Mouse (Mus musculus): Measurements from ENCODE around the gene Cuedc1. TPM values are rescaled to one million over a fixed set of nuclear protein-coding genes. Genes with fewer than 3 reads are reported as not detected.

Gene Cuedc1
- polyA plus RNA-seq, 1 experiment, result 42.0 TPM

GRCm38 (mm10) chr11:88103214-88103941, 5.5 kb downstream of the Cuedc1 start:
- no peaks in the 10 kb centered on the region for H3K4me1 ChIP-seq (ENCODE audit: control insufficient read depth, insufficient read depth, low read length)
- TF ChIP-seq POLR2A (IDR thresholded peaks at IDR 0.05; ENCODE audit: borderline replicate concordance, insufficient read depth, low read length) (no peak), CTCF (IDR thresholded peaks at IDR 0.05; ENCODE audit: borderline replicate concordance, insufficient read depth, low read depth, low read length) (no peak)
- H3K27ac ChIP-seq (ENCODE audit: insufficient read depth, low read length), result no peak overlapping the region
- WGBS, result 93% methylated on average over 19 of the region's 19 CpGs
- H3K4me3 ChIP-seq (replicated peaks; ENCODE audit: insufficient read depth, low read depth, low read length), result no peak overlapping the region
- DNase-seq, result no peak
- no peaks in the 10 kb centered on the region for H3K27me3 ChIP-seq (ENCODE audit: control insufficient read depth, insufficient read depth, low read length)

DNA sequence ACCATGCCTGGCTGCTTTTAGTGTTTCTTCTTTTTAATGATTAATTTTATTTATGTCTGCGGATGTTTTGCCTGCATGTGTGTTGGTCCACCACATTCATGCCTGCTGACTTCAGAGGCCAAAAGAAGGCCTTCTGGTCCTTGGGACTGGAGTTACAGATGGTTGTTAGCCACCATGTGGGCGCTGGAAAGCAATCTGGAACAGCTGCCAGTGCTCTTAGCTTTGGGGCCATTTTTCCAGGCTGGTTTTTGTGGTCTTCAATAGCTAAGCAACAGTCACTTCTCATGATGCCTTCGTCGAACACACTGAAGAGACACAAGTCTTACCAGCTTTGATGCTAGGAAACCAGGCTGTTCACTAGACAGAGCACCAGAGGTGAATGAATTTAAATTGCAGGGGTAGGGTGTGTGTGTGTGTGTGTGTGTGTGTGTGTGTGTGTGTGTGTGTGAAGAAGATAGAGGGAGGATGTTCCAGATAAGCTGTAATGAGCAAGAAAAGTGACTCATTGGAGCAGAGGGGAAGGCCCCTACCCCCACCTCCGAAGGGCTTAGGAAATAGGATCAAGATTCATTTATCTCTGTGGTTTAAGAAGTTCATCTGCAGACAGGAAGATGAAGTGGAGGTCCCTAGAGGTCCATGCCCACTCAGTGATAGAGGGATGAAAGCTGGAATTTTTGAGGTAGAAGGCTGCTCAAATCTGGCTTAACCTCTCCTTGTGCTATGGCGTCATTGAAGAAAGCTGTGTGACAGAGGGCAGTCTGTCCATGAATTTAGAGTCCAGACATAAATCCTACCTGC, 7.8 kb downstream of the Cuedc1 start:
- no peak overlapping the region for H3K4me3 ChIP-seq (replicated peaks; ENCODE audit: insufficient read depth, low read depth, low read length)
- 81% methylated on average over 6 of the region's 6 CpGs for WGBS

GRCm38 (mm10) chr11:88106292-88106554, 8.4 kb downstream of the Cuedc1 start:
- H3K27ac ChIP-seq (ENCODE audit: insufficient read depth, low read length), result no peak overlapping the region
- no peak overlapping the region for H3K4me3 ChIP-seq (replicated peaks; ENCODE audit: insufficient read depth, low read depth, low read length)
- H3K27me3 ChIP-seq (ENCODE audit: control insufficient read depth, insufficient read depth, low read length), result no peaks in the 10 kb centered on the region
- DNase-seq, result no peak
- no peak for TF ChIP-seq CTCF (IDR thresholded peaks at IDR 0.05; ENCODE audit: borderline replicate concordance, insufficient read depth, low read depth, low read length)
- no peak for TF ChIP-seq POLR2A (IDR thresholded peaks at IDR 0.05; ENCODE audit: borderline replicate concordance, insufficient read depth, low read length)
- 83% methylated on average over 8 of the region's 8 CpGs for WGBS
- H3K4me1 ChIP-seq (ENCODE audit: control insufficient read depth, insufficient read depth, low read length), result no peaks in the 10 kb centered on the region

More for the DNA sequence above, 7.8 kb downstream of the Cuedc1 start:
- H3K27me3 ChIP-seq (ENCODE audit: control insufficient read depth, insufficient read depth, low read length), result no peaks in the 10 kb centered on the region
- H3K27ac ChIP-seq (ENCODE audit: insufficient read depth, low read length), result no peak overlapping the region
- DNase-seq, result no peak
- no peak for TF ChIP-seq CTCF (IDR thresholded peaks at IDR 0.05; ENCODE audit: borderline replicate concordance, insufficient read depth, low read depth, low read length)
- no peak for TF ChIP-seq POLR2A (IDR thresholded peaks at IDR 0.05; ENCODE audit: borderline replicate concordance, insufficient read depth, low read length)
- no peaks in the 10 kb centered on the region for H3K4me1 ChIP-seq (ENCODE audit: control insufficient read depth, insufficient read depth, low read length)

DNA sequence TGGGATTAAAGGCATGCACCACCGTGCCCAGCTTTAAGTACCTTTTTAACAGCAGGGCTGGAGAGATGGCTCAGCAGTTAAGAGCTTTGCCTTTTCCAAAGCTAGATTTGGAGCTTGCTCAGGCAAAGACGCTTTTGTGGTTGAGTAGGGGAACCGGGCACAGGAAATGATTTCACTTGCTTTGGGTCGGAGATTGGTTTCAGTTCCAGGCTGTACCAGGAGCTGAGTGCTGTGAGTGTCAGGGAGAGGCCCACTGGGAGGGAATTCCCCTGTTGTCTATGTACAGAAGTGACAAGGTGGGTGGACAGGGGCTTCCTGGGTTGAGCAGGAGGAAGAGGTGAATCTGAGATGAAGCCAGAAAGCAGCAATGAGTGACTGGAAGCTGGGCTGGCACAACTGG, 9.5 kb downstream of the Cuedc1 start:
- TF ChIP-seq POLR2A (IDR thresholded peaks at IDR 0.05; ENCODE audit: borderline replicate concordance, insufficient read depth, low read length), result no peak
- TF ChIP-seq CTCF (IDR thresholded peaks at IDR 0.05; ENCODE audit: borderline replicate concordance, insufficient read depth, low read depth, low read length), result no peak
- no peak for DNase-seq
- H3K4me1 ChIP-seq (ENCODE audit: control insufficient read depth, insufficient read depth, low read length), result no peaks in the 10 kb centered on the region
- WGBS, result 82% methylated on average over 4 of the region's 4 CpGs
- no peak overlapping the region for H3K4me3 ChIP-seq (replicated peaks; ENCODE audit: insufficient read depth, low read depth, low read length)
- no peaks in the 10 kb centered on the region for H3K27me3 ChIP-seq (ENCODE audit: control insufficient read depth, insufficient read depth, low read length)
- H3K27ac ChIP-seq (ENCODE audit: insufficient read depth, low read length), result peak overlapping the region; percentile 25; the same call in 1 of the 2 replicates

DNA sequence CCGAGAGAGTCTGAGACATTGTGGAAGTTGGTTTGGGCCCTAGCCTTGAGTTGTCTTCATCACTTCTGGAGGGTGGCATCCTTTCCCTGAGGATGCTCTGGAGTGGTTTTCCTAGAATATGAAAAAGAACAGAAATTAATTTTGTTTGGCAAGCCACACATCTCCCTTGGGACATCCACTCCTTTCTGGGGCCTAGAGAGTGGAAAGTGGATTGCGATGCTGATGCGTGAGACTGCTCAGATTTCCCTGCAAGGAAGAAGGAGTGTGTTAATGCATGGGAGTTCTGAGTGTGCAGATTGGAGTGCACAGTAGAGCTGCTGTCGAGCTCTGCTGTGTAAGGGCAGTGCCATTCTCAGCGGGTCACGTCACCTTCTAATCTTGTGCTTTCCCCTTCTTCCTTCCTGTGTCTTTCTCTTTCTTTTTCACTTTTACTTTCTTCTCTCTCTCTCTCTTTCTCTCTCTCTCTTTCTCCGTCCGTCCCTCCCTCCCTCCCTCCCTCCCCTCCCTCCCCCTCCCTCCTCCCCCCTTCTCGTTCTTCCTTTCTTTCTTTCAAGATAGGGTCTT, 12.3 kb downstream of the Cuedc1 start:
- Histone ChIP-seq H3K27ac (ENCODE audit: insufficient read depth, low read length) (no peak overlapping the region), H3K4me3 (replicated peaks; ENCODE audit: insufficient read depth, low read depth, low read length) (no peak overlapping the region), H3K27me3 (ENCODE audit: control insufficient read depth, insufficient read depth, low read length) (no peaks in the 10 kb centered on the region), H3K4me1 (ENCODE audit: control insufficient read depth, insufficient read depth, low read length) (peaks cover 9% of the 10 kb centered on the region)
- TF ChIP-seq POLR2A (IDR thresholded peaks at IDR 0.05; ENCODE audit: borderline replicate concordance, insufficient read depth, low read length), result no peak
- TF ChIP-seq CTCF (IDR thresholded peaks at IDR 0.05; ENCODE audit: borderline replicate concordance, insufficient read depth, low read depth, low read length), result no peak
- no peak for DNase-seq
- 73% methylated on average over 9 of the region's 9 CpGs for WGBS

DNA sequence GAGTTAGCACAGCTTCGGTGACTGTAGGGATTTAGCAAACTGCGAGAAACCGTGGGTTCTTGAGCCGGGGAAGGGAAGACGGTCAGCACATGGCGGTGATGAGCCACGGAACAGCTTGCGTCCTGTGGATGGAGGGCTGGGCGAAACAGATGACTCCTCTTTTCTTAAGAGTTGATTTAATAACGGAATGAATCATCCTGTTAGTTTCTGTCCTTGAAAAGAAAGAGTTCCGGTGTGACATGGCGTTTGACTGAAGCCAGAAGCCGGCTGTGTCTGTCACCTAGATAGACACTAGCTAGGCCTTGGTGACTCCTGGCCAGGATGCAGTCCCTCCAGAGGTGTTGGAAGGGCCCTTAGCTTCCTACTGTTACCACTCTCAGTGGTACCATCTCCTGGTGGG, 14.2 kb downstream of the Cuedc1 start:
- Histone ChIP-seq H3K4me1 (ENCODE audit: control insufficient read depth, insufficient read depth, low read length) (peaks cover 13% of the 10 kb centered on the region), H3K27ac (ENCODE audit: insufficient read depth, low read length) (no peak overlapping the region), H3K4me3 (replicated peaks; ENCODE audit: insufficient read depth, low read depth, low read length) (no peak overlapping the region), H3K27me3 (ENCODE audit: control insufficient read depth, insufficient read depth, low read length) (no peaks in the 10 kb centered on the region)
- TF ChIP-seq POLR2A (IDR thresholded peaks at IDR 0.05; ENCODE audit: borderline replicate concordance, insufficient read depth, low read length) (no peak), CTCF (IDR thresholded peaks at IDR 0.05; ENCODE audit: borderline replicate concordance, insufficient read depth, low read depth, low read length) (no peak)
- WGBS, result 73% methylated on average over 13 of the region's 13 CpGs
- no peak for DNase-seq

GRCm38 (mm10) chr11:88112677-88113333, 14.9 kb downstream of the Cuedc1 start:
- no peak for TF ChIP-seq POLR2A (IDR thresholded peaks at IDR 0.05; ENCODE audit: borderline replicate concordance, insufficient read depth, low read length)
- no peak for TF ChIP-seq CTCF (IDR thresholded peaks at IDR 0.05; ENCODE audit: borderline replicate concordance, insufficient read depth, low read depth, low read length)
- Histone ChIP-seq H3K4me3 (replicated peaks; ENCODE audit: insufficient read depth, low read depth, low read length) (no peak overlapping the region), H3K4me1 (ENCODE audit: control insufficient read depth, insufficient read depth, low read length) (peaks cover 17% of the 10 kb centered on the region), H3K27ac (ENCODE audit: insufficient read depth, low read length) (no peak overlapping the region), H3K27me3 (ENCODE audit: control insufficient read depth, insufficient read depth, low read length) (no peaks in the 10 kb centered on the region)
- 88% methylated on average over 7 of the region's 7 CpGs for WGBS
- DNase-seq, result no peak
